Mouse (Mus musculus) lung, adult 2 months (tissue): ENCODE measurements at regions not wholly inside any gene's neighbourhood (a gene's known extent, or its start where the extent isn't known, plus 50 kb on each side); places are given as distances from the start of the nearest gene placed in this dataset.

Experiments used
- DNase-seq: peaks from one replicate; pipeline ENCODE4 v3.0.0; 2022
- H3K4me1 ChIP-seq: fragments of 200-500 bp; 2 replicates; pipeline ENCODE4 v1.6.1; 2011; ENCODE audit warnings: low read length; ENCODE audit not compliant: control insufficient read depth, insufficient read depth
- H3K4me3 ChIP-seq: fragments of 200-500 bp; replicated peaks from 2 replicates; pipeline ENCODE3; 2011; ENCODE audit warnings: low read depth, mild to moderate bottlenecking, control low read depth, low read length; ENCODE audit errors: extremely low read depth
- CTCF ChIP-seq: fragments of 200-500 bp; IDR thresholded peaks from 2 replicates; pipeline ENCODE4 v1.5.1; 2011; ENCODE audit warnings: mild to moderate bottlenecking, low read length, control low read depth; ENCODE audit not compliant: insufficient read depth
- POLR2A ChIP-seq: fragments of 200-500 bp; IDR thresholded peaks from 2 replicates; pipeline ENCODE4 v1.6.1; 2011; ENCODE audit warnings: low read depth, mild to moderate bottlenecking, control low read depth, low read length, borderline replicate concordance; ENCODE audit errors: extremely low read depth
- WGBS: fragments of 180-500 bp; shearing (Covaris S2); methylation state at CpG from one replicate; pipeline ENCODE4 v1.1.7; 2018; 5-methylcytosine and 5-hydroxymethylcytosine counted together

- 65% methylated on average over 4 of the region's 4 CpGs for WGBS
- no peak overlapping the region for H3K4me3 ChIP-seq
- DNase-seq: no peak
- H3K4me1 ChIP-seq: no peaks in the 10 kb centered on the region
- TF ChIP-seq POLR2A: no peak
- no peak for TF ChIP-seq CTCF
These were observed 199.7 kb upstream of the Nxpe4 start for GRCm38 (mm10) chr9:47962161-47962560.

- Histone ChIP-seq H3K4me3 (no peak overlapping the region), H3K4me1 (no peaks in the 10 kb centered on the region)
- WGBS: 81% methylated on average over 4 of the region's 4 CpGs
- no peak for DNase-seq
- TF ChIP-seq POLR2A (no peak), CTCF (no peak)
These were observed 199.2 kb upstream of the Nxpe4 start for GRCm38 (mm10) chr9:47962589-47962988.

GRCm38 (mm10) chr9:47973130-47973529 is 188.7 kb upstream of the Nxpe4 start:
- 52% methylated on average over 12 of the region's 12 CpGs for WGBS
- Histone ChIP-seq H3K4me3 (no peak overlapping the region), H3K4me1 (no peaks in the 10 kb centered on the region)
- no peak for DNase-seq
- no peak for TF ChIP-seq POLR2A
- no peak for TF ChIP-seq CTCF

DNA sequence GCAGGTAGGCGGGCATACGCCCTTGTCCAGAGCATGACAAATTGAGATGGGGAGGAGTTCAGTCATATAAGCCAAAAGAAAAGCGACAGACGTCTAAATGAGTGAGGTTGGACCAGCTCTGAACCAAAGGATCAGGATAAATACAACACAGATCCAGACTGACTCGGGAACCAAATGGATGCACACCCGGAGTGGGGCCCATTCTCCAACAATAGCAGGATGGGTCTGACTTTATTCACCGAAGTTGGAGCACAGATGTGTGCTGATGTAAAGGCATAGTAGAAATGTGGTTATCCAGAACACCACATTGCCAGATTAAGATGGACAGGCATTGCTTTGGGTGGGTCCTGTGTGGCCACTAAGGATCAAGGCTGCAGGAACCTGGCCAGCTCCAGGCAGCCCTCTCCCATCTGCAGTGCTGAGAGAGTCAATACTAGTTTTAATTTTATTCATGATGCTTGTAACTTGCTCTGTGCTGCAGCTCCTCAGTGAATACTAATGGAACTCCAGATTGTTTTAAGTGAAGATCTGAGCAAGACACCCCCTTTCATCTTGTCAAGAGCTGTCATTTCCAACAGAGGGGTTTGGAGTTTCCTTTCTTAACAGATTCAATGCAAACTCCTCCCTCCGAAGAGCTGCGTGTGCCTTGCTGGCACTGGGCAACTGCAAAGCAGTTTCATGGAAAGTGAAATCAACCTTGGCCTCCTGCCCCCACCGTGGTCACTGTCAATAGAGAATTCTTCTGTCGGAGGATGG is 176.3 kb upstream of the Nxpe4 start:
- Histone ChIP-seq H3K4me1 (no peaks in the 10 kb centered on the region), H3K4me3 (no peak overlapping the region)
- no peak for TF ChIP-seq POLR2A
- TF ChIP-seq CTCF: no peak
- no peak for DNase-seq
- 73% methylated on average over 11 of the region's 11 CpGs for WGBS

- TF ChIP-seq CTCF (no peak), POLR2A (no peak)
- H3K4me1 ChIP-seq: no peaks in the 10 kb centered on the region
- 94% methylated on average over 4 of the region's 4 CpGs for WGBS
- no peak overlapping the region for H3K4me3 ChIP-seq
- DNase-seq: no peak
These were observed 174.6 kb upstream of the Nxpe4 start for GRCm38 (mm10) chr9:47987266-47987665.

DNA sequence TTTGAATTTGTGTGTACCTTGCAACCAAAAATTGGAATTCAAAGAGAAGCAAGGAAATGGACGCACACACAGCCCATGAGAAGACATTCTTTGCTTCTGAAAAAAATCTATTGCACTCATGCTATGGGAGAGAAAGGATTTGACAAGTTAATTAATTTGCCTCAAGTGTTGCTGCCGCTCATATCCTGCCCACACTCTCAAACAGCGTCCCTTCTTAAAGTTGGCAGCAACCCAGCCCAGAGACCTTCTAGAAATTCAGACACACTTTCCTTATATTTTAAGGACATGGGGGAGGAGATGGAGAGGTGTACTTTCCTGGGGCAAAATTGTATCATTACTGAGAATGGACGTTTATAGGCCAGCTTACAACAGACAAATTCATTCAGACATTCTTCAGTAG is 167.2 kb upstream of the Nxpe4 start:
- DNase-seq: no peak
- TF ChIP-seq CTCF (no peak), POLR2A (no peak)
- no peaks in the 10 kb centered on the region for H3K4me1 ChIP-seq
- H3K4me3 ChIP-seq: no peak overlapping the region
- WGBS: 23% methylated on average over 4 of the region's 4 CpGs

DNA sequence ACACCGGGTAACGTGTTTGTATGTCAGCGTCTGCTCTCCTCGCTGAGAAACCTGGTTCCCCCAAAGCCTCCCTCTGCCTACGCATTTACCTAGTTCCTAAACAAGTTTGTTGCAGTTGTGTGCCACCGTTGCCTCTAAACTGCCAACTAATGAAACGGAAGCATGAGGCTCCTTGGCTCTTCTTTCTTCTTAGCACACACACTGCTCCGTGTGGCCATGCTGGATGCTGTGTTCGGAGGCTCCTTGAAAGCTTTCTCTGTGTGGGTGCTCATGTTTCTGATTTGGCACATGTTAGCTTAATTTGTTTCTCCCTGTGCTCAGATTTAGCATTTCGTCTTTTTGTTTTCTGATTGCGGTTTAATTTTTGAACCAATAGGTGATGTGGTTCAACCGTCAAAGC is 162.2 kb upstream of the Nxpe4 start:
- no peaks in the 10 kb centered on the region for H3K4me1 ChIP-seq
- 86% methylated on average over 12 of the region's 12 CpGs for WGBS
- H3K4me3 ChIP-seq: no peak overlapping the region
- no peak for DNase-seq
- TF ChIP-seq POLR2A (no peak), CTCF (no peak)

- TF ChIP-seq POLR2A (no peak), CTCF (no peak)
- no peak overlapping the region for H3K4me3 ChIP-seq
- WGBS: 76% methylated on average over 3 of the region's 3 CpGs
- DNase-seq: no peak
- no peaks in the 10 kb centered on the region for H3K4me1 ChIP-seq
These were observed 132.8 kb upstream of the Nxpe4 start for GRCm38 (mm10) chr9:48029021-48029420.

DNA sequence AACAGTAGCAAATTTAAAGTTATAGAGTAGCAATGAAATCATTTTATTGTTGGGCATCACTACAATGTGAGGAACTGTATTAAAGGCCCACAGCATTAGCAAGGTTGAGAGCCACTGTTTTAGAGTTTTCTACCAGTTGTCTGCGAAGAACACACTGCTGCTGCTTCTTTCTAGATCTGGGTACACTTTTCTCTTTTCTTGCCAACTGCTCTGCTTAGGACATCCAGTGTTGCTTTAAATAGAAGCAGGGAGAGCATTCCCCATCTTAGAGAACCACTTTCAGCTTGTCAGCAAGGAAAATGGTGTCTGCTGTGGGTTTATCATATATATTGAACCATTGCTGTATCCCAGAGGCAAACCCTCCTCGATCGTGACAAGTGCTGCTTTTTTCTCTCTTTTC is 131.0 kb upstream of the Nxpe4 start:
- no peak for DNase-seq
- 82% methylated on average over 3 of the region's 3 CpGs for WGBS
- Histone ChIP-seq H3K4me1 (no peaks in the 10 kb centered on the region), H3K4me3 (no peak overlapping the region)
- no peak for TF ChIP-seq POLR2A
- TF ChIP-seq CTCF: no peak

DNA sequence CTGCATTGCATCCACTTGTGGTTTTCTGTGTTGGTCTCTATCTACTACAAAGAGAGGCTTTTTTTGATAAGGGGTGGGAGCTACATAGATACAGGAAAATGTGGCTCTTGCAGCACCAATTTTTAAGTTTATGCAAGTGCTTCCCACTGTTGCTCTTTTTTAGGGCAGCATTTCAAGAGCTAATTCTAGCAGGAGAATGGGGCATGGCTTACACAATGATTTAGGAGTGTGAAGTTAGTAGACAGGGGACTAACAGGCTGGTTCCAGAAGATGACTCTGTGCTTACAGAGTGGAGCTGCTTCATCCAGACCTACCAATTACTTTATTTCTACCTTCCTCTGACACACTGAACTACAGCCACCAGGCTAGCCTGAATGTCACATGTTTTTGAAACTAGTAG is 125.9 kb upstream of the Nxpe4 start:
- no peak overlapping the region for H3K4me3 ChIP-seq
- no peaks in the 10 kb centered on the region for H3K4me1 ChIP-seq
- TF ChIP-seq CTCF (no peak), POLR2A (no peak)
- DNase-seq: no peak
